Mouse (Mus musculus): Measurements from ENCODE around the gene Clec2l.
"Not testable (repeated sequence)": the region's sequence is repeated elsewhere in the genome, so short reads cannot be mapped to it uniquely, and the experiment has no call there.

The Clec2l gene

DNA sequence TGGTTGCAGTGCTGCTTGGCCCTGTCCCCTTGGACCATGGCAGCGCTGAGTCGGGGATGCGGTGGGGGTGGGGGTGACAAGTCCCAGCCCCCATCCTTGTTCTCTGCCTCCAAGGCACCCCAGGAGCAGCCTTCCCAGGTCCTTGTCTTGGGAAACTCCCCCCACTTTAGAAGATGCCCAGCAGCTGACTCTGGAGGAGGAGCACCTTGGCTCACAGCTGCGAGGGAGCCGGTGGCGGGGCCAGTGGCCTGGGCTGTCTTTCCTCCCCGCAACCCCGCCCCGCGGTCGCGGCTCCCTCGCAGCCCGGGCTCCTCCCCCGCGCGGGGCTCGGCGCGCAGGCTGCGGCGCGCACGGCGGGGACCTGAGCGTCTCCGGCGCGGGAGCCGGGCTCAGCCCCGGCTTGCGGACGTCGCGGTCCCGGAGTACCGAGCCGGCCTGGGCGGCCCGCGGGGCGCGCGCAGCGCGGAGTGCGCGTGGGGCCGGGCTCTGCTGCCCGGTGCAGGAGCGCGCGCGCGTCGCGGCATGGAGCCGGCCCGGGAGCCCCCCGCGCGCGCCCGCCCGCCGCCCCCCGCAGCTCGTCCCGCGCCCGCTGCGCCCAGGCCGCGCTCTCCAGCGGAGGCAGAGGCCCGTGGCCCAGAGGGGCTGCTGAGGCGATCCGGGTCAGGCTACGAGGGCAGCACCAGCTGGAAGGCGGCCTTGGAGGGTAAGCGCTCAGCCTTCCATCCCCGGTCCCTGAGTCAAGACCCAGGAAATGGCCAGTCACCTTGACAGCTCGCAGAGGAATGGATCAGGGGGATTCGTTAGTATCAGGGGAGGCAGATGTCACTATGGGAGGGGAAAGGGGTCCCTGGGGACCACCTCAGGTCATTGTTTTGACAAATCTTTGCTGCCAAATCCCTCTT lies at the start of gene Clec2l:
TSS of gene Clec2l (plus strand) at position 356 of the 902 bp plus-strand sequence.
- DNase-seq: peak; percentile 29

DNA sequence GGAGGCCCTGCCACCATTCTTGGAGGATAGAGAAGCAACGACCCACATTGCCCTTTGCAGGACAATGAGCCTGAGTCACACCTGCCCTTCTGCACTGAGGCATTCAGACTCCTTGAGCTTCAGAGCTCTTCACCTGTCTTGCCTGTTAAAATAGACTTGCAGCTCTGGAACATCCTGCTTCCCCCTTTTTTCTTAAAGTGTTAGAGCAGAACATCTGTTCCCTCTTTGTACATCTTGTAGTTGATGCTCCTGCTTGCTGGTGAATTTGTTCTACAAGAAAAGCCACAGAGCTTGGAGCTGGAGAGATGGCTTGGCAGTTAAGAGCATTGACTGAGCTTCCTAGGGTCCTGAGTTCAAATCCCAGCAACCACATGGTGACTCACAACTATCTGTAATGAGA lies 40.5 kb upstream of the Clec2l start:
- DNase-seq: no peak

- no peak for DNase-seq
Observed at GRCm38 (mm10) chr6:38623457-38623856, 39.4 kb upstream of the Clec2l start.

GRCm38 (mm10) chr6:38624439-38624838 lies 38.4 kb upstream of the Clec2l start:
- DNase-seq: no peak

GRCm38 (mm10) chr6:38626086-38626485 lies 36.8 kb upstream of the Clec2l start:
- DNase-seq: no peak

DNA sequence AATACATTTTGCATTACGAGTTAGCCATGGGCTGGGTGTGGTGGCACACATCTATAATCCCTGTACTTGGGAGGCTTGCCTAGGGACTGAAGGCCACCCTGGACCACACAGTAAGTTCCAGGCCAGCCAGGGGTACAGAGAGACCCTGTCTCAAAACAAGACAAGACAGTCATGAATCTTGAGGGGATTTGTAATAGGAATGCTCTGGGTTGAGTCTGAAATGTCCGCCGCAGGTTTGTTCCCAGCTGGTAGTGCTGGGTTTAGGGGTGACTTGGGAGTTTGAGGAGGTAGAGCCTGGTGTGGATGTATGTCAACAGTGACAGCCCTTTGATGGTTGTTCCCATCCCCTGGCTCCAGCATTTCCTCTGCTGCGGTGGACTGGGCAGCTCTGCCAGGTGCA lies 35.8 kb upstream of the Clec2l start:
- no peak for DNase-seq

DNA sequence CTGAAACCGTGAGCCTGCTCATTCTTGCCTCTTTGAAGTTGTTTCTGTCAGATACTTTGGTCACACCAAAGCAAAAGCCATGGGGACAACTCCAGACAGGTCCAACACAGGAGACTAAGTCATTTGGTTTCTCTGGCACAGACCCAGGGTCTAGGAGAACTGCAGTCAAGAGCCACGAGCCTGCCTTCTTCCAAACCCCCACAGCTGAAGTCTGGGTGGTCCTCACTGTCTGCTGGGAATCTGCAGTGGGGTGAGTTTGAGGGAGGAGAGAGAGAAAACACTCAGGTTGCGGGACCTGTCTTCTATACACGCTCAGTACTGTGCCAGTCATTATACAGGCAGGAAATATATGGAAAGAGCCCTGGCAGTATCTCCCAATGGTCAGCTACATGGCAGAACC lies 35.4 kb upstream of the Clec2l start:
- DNase-seq: no peak

- no peak for DNase-seq
Observed at GRCm38 (mm10) chr6:38629556-38629955, 33.3 kb upstream of the Clec2l start.

DNA sequence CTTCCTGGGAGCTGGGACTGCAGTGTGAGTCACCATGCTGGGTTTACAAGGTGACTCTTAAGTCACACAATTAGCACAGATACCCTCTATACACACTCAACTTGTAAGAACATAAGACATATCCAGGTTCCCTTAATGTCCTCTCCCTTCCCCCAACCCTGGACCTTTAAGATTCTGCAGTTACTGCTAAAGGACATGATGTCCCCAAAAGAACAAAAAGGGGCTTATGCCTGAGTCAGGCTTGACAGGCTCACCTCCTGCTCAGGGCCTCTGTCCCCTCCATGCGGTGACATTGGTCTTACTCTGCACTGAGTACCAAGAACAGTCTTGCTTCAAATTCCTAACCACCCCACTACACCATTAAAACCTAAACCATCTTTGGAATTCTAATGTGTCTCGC lies 30.0 kb upstream of the Clec2l start:
- DNase-seq: no peak

DNA sequence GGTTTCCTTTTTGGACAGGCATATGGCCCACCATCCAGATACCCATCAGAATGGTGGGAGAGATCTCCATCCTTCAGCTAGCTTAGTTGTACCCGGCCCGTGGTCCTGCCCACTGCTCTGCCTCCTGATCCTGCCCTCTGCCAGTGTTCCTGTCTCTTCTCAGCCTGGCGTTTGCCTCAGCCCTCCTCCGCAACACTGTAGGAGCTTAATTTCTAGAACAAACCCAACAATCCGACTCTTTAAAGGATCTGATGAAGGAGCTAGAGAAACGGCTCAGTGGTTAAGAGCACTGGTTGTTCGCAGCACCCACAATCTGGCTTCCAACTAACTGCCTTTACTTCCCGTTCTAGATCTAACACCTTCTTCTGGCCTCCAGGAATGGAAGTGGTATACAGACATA lies 28.4 kb upstream of the Clec2l start:
- no peak for DNase-seq

DNA sequence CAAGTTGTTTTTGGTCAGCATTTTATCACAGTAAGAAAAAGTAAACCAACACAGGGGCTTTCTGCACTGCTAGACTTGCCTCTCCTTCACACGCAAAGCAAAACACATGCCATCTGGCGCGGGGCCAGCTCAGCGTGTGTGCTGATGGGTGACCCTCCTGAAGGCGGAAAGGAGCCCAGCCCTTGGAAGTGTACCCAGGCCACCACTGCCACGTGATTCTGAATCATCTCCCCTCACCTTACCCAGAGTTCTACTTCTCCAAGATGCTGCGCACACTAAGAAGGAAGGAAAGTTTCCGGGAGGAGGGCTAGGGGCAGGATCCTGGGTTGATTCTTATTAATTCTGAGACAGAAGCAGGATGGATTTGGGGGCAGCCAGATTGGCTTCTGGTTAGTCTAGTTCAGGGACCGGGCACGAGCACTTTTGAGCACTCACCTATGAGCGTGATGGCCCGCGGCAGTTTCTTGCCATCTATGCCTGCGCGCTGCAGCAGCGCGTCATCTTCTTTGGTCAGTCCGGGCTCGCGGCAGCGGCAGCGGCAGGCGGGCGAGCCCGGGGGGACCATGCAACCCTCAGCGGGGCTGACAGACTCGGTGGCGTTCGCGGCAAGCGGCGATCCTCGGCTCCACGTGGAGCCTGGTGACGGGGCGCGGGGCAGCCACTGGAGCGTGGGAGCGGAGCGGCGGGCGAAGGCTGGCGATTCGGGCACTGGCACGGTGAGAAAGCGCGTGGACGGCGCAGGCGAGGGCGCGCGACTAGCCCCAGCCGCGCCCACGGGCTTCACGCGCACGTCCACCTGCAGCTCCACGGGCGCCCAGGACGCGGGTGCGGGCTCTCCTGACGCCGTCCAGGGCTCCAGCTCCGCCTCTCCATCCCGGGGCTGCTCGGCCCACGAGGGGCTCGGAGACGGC lies 26.7 kb upstream of the Clec2l start:
- DNase-seq: peak; percentile 42

DNA sequence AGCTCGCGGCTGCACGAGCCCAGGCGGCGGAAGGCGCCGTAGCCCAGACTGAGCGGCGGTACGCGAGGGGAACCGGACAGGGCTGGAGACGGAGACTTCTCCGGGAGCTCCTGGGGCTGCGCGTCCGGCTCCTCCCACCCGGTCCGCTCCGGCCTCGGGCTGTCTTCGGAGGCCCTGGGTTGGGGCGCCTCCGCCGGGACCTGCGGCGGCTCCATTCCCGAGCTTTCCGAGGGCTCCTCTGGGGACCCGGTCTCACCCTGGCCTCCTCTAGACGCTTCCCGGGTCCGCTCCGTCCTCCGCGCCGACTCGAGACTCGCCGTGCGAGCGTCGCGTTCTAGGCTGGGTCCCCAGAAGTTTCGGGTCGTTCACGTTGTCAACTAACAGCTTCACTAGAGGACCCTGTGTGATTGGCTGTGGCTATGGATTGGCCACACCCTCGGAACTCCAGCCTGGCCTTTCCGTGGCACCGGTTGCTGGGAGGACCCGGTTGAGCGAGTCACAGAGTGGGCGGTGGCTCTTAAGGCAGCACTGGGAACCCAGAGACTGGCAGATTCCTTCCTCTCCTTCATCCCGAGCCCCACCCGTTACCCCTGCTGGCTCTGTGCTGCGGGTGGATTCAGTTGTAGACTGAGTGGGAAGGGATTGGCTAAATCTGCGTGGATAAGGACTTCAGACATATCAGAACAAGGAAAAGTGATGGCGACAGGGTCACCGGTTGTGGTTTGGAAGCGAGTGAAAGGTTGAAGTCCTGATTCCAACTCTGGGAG lies 25.8 kb upstream of the Clec2l start, which contains the start of gene Klrg2:
TSS of gene Klrg2 (minus strand) at position 391 of the 767 bp plus-strand sequence.
- peak; percentile 48 for DNase-seq

- DNase-seq: no peak
Observed at GRCm38 (mm10) chr6:38640401-38640800, 22.5 kb upstream of the Clec2l start.

DNA sequence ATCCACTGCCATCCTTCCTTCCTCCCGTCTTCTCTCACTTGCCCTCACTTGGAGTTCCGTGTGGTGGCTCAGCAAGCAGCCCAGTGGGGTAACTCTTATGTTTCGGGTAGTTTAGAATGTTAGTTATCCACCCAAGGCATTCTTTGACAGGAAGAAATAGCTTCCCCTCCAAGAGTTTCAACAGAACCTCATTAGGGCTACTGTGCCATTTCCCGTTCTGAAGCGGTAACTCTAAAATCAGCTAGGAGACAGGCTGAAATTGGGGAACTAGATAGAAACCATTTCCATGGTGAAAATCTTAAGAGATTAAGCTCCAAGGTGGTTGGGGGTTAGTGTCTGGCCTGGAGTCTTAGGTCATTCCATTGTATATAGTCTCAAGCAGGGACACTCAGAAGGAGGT lies 21.6 kb upstream of the Clec2l start:
- no peak for DNase-seq

- DNase-seq: no peak
Observed at GRCm38 (mm10) chr6:38641645-38642044, 21.2 kb upstream of the Clec2l start.

- DNase-seq: no peak
Observed at GRCm38 (mm10) chr6:38642593-38642992, 20.3 kb upstream of the Clec2l start.

- no peak for DNase-seq
Observed at GRCm38 (mm10) chr6:38643039-38643438, 19.8 kb upstream of the Clec2l start.

GRCm38 (mm10) chr6:38649545-38649944 lies 13.3 kb upstream of the Clec2l start:
- DNase-seq: peak; percentile 64

DNA sequence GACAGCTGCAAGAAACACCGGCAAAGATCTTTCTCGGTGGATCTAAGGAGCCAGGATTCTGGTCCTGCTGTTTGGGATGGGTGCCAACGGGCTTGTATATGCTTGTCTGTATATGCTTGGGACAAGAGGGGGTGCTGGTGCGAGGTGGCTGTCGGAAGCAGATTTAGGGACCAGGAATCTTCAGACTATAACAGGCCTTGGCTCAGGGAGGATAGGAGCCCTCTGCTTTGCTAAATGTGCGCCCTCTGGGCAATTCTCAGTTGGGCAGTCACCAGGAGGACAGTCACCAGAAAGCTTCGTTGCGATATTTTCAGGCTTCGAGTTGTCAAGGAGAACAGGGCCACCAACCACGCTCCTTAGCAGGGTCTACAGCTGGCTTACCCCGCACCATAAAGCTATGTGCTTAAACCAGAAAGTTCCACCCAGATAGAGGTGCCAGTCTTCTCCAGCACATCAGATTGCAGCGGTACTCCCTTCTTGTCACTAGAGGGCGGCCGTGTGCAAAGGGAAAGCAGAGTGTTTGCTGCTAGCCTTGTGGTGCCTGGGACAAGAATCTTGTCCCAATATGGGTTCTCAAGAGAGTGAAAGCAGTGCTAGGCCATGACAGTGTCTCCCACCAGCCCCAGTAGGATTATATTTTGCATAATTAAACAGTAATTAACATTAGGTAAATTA lies 12.5 kb upstream of the Clec2l start:
- peak; percentile 74 for DNase-seq

- no peak for DNase-seq
Observed at GRCm38 (mm10) chr6:38661626-38662025, 1.2 kb upstream of the Clec2l start.

DNA sequence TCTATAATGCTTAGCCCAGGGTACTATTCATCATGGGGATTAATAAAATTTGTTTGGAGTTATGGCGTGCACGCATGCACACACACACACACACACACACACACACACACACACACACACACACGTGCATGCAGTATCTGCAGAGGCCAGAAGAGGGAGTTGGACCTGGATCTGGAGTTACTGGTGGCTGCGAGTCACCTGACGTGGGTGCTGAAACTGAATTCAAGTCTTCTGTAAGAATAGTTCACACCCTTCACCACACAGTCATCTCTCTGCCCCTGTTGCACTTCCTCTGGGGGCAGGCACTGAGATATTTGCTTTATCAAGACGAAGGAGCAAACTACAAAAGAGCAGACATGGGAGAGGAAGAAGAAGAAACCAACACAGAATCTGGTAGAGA lies 6.7 kb downstream of the Clec2l start:
- peak; percentile 21 for DNase-seq

- DNase-seq: not testable (repeated sequence)
Observed at GRCm38 (mm10) chr6:38670488-38670887, 7.6 kb downstream of the Clec2l start.
